Mouse (Mus musculus): ENCODE measurements around the gene Gm960.

DNA sequence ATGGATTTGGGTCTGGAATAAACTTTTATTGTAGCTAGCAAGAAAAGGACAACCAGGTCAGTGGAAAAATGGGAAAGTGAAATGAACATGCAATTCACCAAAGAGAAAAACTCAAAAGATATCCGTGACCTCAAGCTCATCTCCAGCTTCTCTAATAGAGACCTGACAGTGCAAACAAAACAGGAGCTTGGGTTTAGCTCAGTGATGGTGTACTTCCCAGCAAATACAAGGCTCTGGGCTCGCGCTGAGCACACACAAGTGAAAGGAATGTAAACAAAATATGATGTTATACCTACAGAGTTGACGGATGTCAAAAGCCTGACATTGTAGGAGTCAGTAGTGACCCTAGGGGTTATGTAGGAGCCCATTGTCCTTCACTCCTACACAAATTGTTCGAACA is 119.2 kb downstream of the Gm960 start:
- TF ChIP-seq CTCF (IDR thresholded peaks at IDR 0.05; ENCODE audit: low read depth) (no peak), EP300 (IDR thresholded peaks at IDR 0.05; ENCODE audit: low read depth) (no peak)
